Mouse (Mus musculus): ENCODE results near the gene Chrna10.

DNA sequence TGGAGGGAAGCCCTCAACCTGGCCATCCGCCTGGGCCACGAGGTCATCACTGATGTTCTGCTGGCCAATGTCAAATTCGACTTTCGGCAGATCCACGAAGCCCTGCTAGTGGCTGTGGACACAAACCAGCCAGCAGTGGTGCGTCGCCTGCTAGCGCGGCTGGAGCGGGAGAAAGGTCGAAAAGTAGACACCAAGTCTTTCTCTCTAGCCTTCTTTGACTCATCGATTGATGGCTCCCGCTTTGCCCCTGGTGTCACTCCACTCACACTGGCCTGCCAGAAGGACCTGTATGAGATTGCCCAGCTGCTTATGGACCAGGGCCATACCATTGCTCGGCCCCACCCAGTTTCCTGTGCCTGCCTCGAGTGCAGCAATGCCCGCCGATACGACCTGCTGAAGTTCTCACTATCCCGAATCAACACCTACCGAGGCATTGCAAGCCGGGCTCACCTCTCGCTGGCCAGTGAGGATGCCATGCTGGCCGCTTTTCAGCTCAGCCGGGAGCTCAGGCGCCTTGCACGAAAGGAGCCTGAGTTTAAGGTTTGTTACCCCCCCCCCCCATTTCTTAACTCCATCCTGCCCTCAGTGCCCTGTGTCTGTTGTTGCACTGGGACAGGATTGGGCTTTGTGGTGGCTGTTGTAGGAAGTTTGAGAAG, 32.5 kb downstream of the Chrna10 start:
- TF ChIP-seq TAL1 (IDR thresholded peaks at IDR 0.05; ENCODE audit: low read length) (no peak), GATA1 (IDR thresholded peaks at IDR 0.05; ENCODE audit: low read length) (no peak)

Measured in erythroblast, embryonic 14.5 days (primary cell).